Mouse (Mus musculus) frontal cortex, adult (tissue): ENCODE data around the gene Tex264.

Experiments
- ATAC-seq: cut with Nextera tagmentation; 2 replicates; pipeline ENCODE4 v1.9.2; 2017; ENCODE audit warnings: mild to moderate bottlenecking, moderate library complexity, mixed read lengths; ENCODE audit not compliant: low TSS enrichment

The Tex264 gene

GRCm38 (mm10) chr9:106685249-106686101 is at the start of gene Tex264:
TSS of gene Tex264 (minus strand) at chr9:106685927.
- peak; percentile 71 for ATAC-seq

- no peak for ATAC-seq
Observed at GRCm38 (mm10) chr9:106733690-106734089, 48.0 kb upstream of the Tex264 start.

DNA sequence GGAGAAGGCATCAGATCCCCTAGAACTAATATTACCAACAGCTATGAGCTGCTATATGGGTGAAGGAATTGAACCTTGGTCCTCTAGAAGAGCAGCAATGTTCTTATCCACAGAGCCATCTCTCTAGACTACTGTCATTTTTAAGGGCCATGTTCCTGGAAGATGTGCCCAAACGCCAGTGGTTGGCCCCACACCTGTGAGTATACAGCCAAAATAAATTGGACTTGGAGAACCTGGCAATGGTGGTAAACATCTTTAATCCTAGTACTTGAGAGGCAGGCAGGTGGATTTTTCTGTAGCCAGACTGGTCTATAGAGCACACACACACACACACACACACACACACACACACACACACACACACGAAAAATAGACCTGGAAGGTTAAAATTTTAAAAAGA is 43.7 kb upstream of the Tex264 start:
- ATAC-seq, result no peak

DNA sequence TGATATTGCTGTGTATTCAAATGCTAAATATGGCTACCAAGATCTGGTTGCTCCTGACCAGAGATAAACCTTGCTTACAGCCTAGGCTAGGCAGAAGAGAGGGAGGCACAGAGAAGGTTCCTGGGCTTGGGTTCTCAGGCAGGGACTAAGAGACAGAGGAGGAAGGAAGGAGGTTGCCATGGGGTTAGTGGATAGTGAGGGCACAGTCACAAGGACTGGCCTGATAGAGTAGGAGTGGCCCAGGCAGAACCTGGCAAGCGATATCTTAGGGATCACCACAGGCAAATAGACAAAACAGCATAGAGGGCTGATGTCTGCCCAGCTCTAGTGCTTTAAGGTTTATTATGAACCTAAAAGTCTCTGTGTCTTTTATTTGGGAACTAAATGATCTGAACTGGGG is 41.2 kb upstream of the Tex264 start:
- no peak for ATAC-seq

GRCm38 (mm10) chr9:106725435-106725834 is 39.7 kb upstream of the Tex264 start:
- ATAC-seq, result no peak

DNA sequence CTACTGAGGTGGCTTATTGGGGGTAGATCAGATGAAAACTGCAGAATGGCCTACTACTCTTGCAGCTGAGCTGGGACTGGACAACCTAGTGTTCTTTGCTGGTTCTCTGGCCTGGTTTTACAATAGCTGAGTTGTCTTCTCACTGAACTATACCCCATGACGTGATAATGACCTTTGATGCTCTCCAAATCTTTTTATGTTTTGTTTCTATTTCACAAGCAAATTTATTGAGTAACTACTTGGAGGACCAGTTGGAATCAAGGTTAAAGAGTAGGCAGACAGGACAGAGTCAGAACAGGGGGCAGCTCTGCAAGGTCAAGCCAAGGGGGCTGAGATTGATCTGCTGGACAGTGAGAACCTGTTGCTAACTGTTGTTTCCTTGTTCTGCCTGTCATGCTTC is 39.1 kb upstream of the Tex264 start:
- ATAC-seq, result no peak

- peak; percentile 70; the same call in 1 of the 2 replicates for ATAC-seq
Observed at GRCm38 (mm10) chr9:106716729-106717128, 31.0 kb upstream of the Tex264 start.

GRCm38 (mm10) chr9:106716232-106716631 is 30.5 kb upstream of the Tex264 start:
- no peak for ATAC-seq

- ATAC-seq, result no peak
Observed at GRCm38 (mm10) chr9:106712470-106712869, 26.7 kb upstream of the Tex264 start.

DNA sequence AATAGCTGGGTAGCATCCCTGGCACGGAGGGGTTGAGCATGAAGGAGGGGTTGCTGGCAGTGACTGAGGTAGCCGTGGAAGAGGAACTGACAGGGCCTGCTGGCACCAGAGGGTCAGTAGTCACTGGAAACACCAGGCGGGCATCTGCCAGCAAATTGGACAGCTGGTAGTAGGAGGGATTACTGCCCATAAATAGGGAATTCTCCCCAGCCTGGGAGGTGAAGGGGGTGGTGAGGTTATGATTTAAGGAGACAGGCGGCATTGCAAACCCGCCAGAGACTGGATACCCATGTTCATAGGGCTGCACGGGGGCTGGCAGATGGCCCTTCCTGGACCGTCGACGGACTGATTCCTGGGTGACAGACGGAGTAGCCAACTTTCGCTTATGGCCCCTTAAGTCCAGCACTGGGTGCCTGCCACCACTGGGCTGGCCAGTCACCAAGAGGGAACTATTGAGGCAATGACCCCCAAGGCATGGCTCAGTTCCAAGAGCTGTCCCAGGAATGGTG is 7.3 kb upstream of the Tex264 start:
- no peak for ATAC-seq

GRCm38 (mm10) chr9:106688834-106689233 is 3.1 kb upstream of the Tex264 start:
- no peak for ATAC-seq

DNA sequence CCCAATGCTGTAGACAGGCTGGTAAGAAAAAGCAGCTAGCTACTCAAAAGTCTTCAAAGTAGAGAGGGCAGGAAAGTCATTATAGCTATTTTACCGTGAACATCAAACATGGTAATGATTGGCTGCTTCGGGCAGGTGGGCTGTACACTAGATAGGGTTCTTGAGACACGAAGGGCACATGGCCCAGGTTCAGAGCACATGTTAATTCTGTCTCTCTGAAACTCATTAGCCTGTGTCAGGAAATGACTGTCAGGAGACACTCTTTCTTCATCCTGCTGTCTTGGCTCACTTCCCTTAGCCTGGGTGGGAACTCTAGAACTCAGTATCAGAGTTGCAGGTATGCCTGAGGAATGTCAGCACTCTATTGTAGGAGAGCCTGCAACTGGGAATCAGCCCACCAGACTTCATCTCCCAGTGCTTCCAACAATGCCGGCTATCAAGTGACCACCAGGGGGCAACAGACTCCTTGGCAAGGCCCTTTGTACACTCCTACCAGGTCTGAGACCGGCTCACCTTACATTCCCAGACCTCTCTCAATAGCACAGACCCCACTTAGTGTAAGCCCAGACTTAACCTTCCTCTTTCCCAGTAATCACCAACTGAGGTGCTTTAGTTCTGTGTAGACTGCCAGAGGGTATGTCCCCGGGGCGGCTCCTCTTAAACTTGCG is 1.4 kb upstream of the Tex264 start:
- peak; percentile 45; the same call in 1 of the 2 replicates for ATAC-seq

GRCm38 (mm10) chr9:106684918-106685248 is 844 bp downstream of the Tex264 start:
- ATAC-seq, result no peak

DNA sequence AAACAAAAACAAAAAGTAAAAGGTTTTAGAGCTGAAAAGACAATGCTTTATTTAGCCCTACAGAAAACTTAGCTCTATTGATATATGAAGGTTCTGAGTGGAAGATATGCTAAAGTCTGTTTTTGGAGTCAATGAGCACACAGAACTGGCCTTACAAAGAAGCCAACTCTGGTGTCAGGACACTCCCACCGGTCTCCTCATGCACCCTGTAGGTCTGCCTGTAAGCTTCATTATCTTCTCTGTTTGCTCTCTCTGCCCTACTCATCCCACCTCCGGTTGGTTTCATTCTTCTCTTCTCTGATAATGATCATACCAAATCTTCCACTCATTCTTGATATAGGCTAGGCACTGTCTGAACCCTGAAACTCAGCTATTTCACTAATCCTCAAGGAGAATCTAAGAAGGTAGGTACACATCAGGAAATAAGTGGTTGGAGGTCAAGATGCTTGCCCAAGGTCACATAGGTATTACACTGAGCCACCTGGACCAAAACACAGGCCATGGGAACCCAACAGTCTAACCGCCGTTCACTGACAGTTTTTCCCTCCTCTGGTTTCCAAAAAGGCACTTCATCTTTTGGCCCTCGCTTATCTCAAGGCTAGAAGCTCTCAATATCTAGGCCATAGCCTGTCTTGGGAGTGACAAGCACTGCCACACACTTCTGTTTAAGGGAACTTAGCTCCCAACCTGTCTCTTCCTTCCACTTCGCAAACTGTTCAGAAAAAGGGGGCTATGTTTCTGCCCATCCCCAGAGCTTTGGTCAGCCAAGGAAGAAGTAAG is 1.4 kb downstream of the Tex264 start:
- ATAC-seq, result no peak

DNA sequence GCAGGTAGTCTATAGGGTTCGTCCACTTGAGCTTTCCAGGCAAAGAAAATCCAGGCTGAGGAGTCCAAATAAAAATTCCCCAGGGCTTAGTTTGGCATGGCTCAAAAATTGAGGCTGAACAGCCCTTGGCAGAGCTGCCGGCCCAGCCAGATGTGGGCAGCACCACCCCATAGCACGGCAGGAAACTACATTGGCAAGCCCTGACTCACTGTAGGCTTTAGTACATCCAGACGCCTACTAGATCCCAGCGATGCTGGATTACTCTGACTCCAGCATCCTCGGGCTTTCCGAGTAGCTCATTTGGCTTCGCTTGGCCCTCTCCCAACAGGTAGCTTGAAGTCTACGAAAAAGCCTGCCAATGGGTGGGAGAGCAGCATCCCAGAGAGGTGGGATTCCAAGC is 4.7 kb downstream of the Tex264 start:
- ATAC-seq, result peak; percentile 45; the same call in 1 of the 2 replicates

DNA sequence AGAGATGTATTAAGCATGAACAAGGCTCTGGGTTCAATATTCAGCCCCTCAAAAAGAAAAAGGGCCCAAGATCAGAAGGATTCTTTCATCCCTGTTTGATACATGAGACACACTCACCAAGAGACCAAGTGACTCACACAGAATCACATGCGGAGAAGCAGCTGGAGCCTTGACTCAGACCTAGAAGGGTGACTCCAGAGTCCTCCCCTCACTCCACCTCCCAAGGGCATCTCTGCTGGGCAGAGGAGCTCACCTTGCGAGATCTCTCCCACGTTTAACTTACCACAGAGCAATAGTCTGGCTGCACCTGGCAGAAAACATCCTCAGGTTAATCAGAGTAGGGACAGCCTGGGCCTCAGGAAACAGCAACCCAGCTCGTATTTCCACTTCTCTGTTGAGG is 7.5 kb downstream of the Tex264 start:
- no peak for ATAC-seq

GRCm38 (mm10) chr9:106677702-106678101 is 8.0 kb downstream of the Tex264 start:
- ATAC-seq, result no peak

GRCm38 (mm10) chr9:106676571-106676970 is 9.2 kb downstream of the Tex264 start:
- no peak for ATAC-seq

GRCm38 (mm10) chr9:106675965-106676364 is 9.8 kb downstream of the Tex264 start:
- peak; percentile 39 for ATAC-seq

- peak; percentile 39 for ATAC-seq
Observed at GRCm38 (mm10) chr9:106675480-106675879, 10.2 kb downstream of the Tex264 start.

DNA sequence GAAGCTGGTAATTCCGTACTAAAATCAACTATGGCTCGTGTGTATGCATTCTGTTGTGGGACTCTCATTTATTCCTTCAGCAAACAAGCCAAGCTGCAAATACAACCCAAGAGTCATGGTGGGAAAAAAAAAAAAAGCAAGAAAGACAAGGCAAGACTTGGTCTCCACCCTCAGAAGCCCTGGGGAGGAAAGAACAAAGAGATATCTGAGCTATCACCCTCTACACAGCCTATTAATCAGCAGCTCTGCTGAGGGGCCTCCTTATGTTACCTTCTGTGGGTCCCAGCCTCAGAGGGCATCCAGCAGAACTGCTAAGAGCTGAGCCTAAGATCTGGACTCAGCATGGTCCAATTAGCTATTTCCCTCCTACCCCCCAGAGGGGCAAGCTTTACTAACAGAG is 11.9 kb downstream of the Tex264 start:
- ATAC-seq, result no peak

GRCm38 (mm10) chr9:106664856-106665255 is 20.9 kb downstream of the Tex264 start:
- peak; percentile 5 for ATAC-seq
